Mouse (Mus musculus) granulocyte monocyte progenitor cell, adult 5-6 weeks (primary cell): ENCODE data around the gene Syt11. TPM values are rescaled to one million over a fixed set of nuclear protein-coding genes. Genes with fewer than 3 reads are reported as not detected.
"Not testable (repeated sequence)": the region's sequence is repeated elsewhere in the genome, so short reads cannot be mapped to it uniquely, and the experiment has no call there.

Source experiments
- ATAC-seq: replicated peaks from 2 replicates; pipeline ENCODE4 v1.8.0; 2016; ENCODE audit warnings: mild to moderate bottlenecking, moderate TSS enrichment, inconsistent platforms; ENCODE audit not compliant: poor library complexity, severe bottlenecking
- total RNA-seq, 2 experiments: library from RNA; stranded (forward) in 1 of 2; stranded (reverse) in 1 of 2; fragments of 200-712, 200-1000 nt in 1 of 2; fragments of >200 nt in 1 of 2; fragmentation: Nextera tagmentation in 1 of 2; gene quantifications; 2 replicates each; pipeline ENCODE4 v1.2.3; 2014 to 2017

Gene Syt11
- total RNA-seq, 2 experiments from 2014 or later = 0.19 to 1.1 TPM

GRCm38 (mm10) chr3:88740147-88740546 lies 34.8 kb downstream of the Syt11 start:
- no peak for ATAC-seq

DNA sequence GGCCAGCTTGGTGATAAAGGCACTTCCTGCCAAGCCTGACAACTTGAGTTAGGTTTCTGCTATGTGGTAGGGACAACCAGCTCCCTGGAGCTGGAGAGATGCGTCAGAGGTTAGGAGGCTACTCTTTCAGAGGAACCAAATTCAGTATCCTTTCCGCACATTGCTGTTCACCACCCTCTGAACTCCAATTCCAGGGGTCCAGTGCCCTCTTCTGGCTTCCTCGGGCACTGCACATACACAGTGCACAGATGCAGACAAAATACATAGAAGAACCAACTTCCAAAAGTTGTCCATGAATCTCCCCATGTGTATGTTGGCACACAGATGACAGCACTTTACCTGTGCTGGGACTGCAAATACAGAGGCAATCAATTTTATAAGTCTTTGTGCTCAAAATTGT lies 36.3 kb downstream of the Syt11 start:
- peak; percentile 90 for ATAC-seq

GRCm38 (mm10) chr3:88736556-88736955 lies 38.4 kb downstream of the Syt11 start:
- no peak for ATAC-seq

DNA sequence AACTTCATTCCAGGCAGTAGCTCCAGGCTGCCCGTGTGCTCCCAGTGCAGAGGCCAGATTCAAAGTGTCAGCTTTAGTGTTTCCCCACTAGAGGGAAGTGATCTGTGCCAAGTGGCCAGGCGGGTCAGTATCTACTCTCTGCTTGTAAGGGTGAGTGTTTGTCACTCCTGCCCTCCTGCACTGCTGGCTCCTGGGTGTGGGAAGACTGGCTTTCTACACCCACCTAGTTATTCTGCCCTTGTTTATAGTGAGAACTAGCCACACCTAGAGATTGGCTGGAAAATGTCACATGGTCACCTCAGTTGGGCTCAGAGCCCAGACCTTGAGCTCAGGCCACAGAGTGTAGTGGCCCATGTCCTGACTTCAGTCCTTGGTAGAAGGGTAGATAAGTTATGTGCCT lies 55.9 kb downstream of the Syt11 start:
- ATAC-seq = no peak

GRCm38 (mm10) chr3:88717831-88718230 lies 57.1 kb downstream of the Syt11 start:
- ATAC-seq = peak; percentile 28

DNA sequence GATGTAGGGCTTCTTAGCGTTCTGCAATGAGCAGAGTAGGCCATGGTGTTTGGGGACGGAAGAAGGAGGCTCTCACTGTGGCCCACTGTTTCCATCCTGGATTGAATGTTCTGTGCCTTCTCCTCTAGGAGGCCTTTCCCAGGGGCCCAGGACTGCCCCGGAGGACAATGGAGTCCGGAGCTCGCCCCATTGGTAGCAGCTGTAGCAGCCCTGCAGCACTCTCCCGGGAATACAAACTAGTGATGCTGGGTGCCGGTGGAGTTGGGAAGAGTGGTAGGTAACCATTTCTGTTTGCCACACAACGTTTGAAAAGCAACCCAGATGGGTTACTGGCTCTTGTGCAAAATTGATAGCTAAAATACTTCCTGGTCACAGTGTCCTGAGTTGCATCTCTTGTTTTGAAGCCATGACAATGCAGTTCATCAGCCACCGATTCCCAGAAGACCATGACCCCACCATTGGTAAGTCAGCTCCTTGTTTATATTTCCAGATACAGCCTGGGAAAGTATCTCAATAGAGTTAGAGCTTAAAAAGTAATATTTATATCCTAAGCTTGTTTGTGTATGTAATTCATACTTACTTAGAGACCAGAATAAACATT lies 57.7 kb downstream of the Syt11 start:
- no peak for ATAC-seq

DNA sequence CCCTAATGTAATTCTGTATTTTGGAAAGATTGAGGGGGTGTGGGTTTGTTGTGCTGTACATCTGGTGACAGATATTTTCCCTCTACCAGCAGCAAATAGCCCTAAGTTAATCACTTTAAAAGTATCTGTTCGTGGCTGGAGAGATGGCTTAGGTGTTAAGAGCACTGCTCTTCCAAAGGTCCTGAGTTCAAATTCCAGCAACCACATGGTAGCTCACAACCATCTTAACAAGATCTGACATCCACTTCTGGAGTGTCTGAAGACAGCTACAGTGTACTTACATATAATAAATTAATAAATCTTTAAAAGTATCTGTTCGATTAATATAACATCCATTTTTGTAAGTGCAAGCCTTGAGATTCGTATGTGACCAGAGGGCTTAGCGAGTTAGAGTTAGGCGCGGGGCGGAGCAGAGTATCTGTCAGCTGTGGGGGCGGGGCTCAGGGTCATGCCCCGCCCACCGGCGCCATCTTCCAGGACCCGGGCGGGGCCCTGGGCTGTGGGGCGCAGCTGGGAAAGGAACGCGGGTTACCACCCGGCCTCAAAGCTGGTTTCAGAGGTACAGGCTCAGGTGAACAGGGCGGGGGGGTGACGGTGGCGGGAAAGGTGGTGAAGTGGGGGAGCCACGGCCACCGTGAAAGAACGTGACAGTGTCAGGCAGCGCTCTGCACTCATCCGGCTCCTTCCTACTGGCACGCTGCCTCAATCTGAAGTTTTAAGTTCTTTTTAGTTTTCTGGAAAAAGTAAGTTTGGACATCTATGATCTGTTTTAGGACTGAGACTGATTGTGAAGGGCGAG lies 58.4 kb downstream of the Syt11 start, which contains the start of gene Rit1:
Rit1 (plus strand) TSS at position 440 of the 799 bp plus-strand sequence.
- ATAC-seq = peak; percentile 92

- ATAC-seq = not testable (repeated sequence)
Observed at GRCm38 (mm10) chr3:88715716-88716115, 59.2 kb downstream of the Syt11 start.

DNA sequence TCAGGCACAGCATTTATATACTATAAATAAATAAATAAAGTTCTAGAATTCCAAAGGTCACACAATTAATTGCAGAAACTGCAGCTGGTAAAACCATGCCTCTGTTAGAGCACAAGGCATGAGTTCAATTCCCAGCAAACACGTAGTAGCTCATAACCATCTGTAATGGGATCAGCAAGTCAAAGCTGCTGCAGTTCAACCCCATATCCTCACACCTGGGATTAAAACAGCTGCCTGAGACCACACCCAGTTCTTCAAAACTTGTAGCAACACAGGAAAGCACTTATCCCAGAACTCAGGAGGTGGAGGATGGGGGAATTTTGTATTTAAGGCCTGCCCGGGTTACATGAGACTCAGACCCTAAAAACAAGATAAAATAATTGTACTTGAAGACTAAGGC lies 60.2 kb downstream of the Syt11 start:
- no peak for ATAC-seq

- ATAC-seq = no peak
Observed at GRCm38 (mm10) chr3:88713709-88714108, 61.3 kb downstream of the Syt11 start.

- ATAC-seq = no peak
Observed at GRCm38 (mm10) chr3:88701222-88701621, 73.7 kb downstream of the Syt11 start.

DNA sequence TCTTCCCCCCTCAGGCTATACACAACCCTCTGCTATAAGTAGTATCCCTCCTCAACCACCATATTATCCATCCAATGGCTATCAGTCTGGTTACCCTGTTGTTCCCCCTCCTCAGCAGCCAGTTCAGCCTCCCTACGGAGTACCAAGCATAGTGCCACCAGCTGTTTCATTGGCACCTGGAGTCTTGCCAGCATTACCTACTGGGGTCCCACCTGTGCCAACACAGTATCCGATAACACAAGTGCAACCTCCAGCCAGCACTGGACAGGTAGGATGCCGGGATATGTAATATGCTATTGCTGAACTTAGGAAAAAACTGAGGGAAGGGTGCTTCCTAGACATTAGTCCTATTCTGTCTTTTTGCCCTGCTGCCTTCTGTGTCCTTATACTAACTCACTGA lies 74.7 kb downstream of the Syt11 start:
- ATAC-seq = no peak

DNA sequence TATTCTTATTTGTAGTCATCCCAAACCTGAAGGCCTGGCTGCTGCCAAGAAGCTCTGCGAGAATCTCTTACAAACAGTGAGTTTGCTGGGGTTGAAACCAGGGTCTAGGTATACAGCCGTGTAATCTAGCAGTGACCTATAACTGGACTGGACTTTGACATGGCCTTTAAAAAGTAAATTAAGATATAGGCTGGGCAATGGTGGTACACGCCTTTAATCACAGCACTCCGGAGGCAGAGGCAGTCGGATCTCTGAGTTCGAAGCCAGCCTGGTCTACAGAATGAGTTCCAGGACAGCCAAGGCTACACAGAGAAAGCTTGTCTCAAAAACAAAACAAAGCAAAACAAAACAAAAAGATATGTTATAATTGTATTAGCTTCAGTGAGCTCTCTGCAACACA lies 76.1 kb downstream of the Syt11 start:
- no peak for ATAC-seq

- no peak for ATAC-seq
Observed at GRCm38 (mm10) chr3:88698051-88698450, 76.9 kb downstream of the Syt11 start.

GRCm38 (mm10) chr3:88695545-88695944 lies 79.4 kb downstream of the Syt11 start:
- ATAC-seq = no peak

Other genes with a start within 250 kb of the Syt11 start
- 3.8 and 5.1 TPM in 2 replicates for gene Mex3a, start 242.8 kb downstream of the Syt11 start, total RNA-seq (2014; fragmentation: Nextera tagmentation)
- gene Mex3a, start 242.8 kb downstream of the Syt11 start, total RNA-seq (2017) = 1.7 and 2.5 TPM in 2 replicates
- gene Rab25, start 226.9 kb downstream of the Syt11 start, total RNA-seq (2014; fragmentation: Nextera tagmentation) = 1.0 and 1.2 TPM in 2 replicates
- not detected in 2 replicates for gene Rab25, start 226.9 kb downstream of the Syt11 start, total RNA-seq (2017)
- gene Lamtor2, start 222.1 kb downstream of the Syt11 start, total RNA-seq (2014; fragmentation: Nextera tagmentation) = 60.7 and 74.3 TPM in 2 replicates
- gene Lamtor2, start 222.1 kb downstream of the Syt11 start, total RNA-seq (2017) = 102 and 122 TPM in 2 replicates
- 64.7 and 67.9 TPM in 2 replicates for gene Ubqln4, start 221.4 kb downstream of the Syt11 start, total RNA-seq (2014; fragmentation: Nextera tagmentation)
- 37.9 and 39.6 TPM in 2 replicates for gene Ubqln4, start 221.4 kb downstream of the Syt11 start, total RNA-seq (2017)
- 401 and 434 TPM in 2 replicates for gene Ssr2, start 199.3 kb downstream of the Syt11 start, total RNA-seq (2014; fragmentation: Nextera tagmentation)
- gene Ssr2, start 199.3 kb downstream of the Syt11 start, total RNA-seq (2017) = 225 and 243 TPM in 2 replicates
- gene Arhgef2, start 169.2 kb downstream of the Syt11 start, total RNA-seq (2014; fragmentation: Nextera tagmentation) = 125 and 137 TPM in 2 replicates
- gene Arhgef2, start 169.2 kb downstream of the Syt11 start, total RNA-seq (2017) = 59.1 and 73.5 TPM in 2 replicates
- not detected in 2 replicates for gene Rxfp4, start 122.0 kb downstream of the Syt11 start, total RNA-seq (2014; fragmentation: Nextera tagmentation)
- not detected in 2 replicates for gene Rxfp4, start 122.0 kb downstream of the Syt11 start, total RNA-seq (2017)
- 57.4 and 68.2 TPM in 2 replicates for gene Khdc4, start 89.4 kb downstream of the Syt11 start, total RNA-seq (2014; fragmentation: Nextera tagmentation)
- 35.4 and 49.3 TPM in 2 replicates for gene Khdc4, start 89.4 kb downstream of the Syt11 start, total RNA-seq (2017)
- gene Rit1, start 58.3 kb downstream of the Syt11 start, total RNA-seq (2014; fragmentation: Nextera tagmentation) = 17.5 and 20.5 TPM in 2 replicates
- gene Rit1, start 58.3 kb downstream of the Syt11 start, total RNA-seq (2017) = 20.0 and 26.5 TPM in 2 replicates
- 34.9 and 45.3 TPM in 2 replicates for gene Gon4l, start 60.1 kb upstream of the Syt11 start, total RNA-seq (2014; fragmentation: Nextera tagmentation)
- gene Gon4l, start 60.1 kb upstream of the Syt11 start, total RNA-seq (2017) = 22.8 and 29.2 TPM in 2 replicates
- gene Msto1, start 138.8 kb upstream of the Syt11 start, total RNA-seq (2014; fragmentation: Nextera tagmentation) = 19.9 and 25.5 TPM in 2 replicates
- 27.6 and 29.4 TPM in 2 replicates for gene Msto1, start 138.8 kb upstream of the Syt11 start, total RNA-seq (2017)
- gene Ash1l, start 175.5 kb upstream of the Syt11 start, total RNA-seq (2014; fragmentation: Nextera tagmentation) = 37.7 and 41.5 TPM in 2 replicates
- 17.0 and 23.5 TPM in 2 replicates for gene Ash1l, start 175.5 kb upstream of the Syt11 start, total RNA-seq (2017)
- 86.8 and 108 TPM in 2 replicates for gene Dap3, start 176.0 kb upstream of the Syt11 start, total RNA-seq (2014; fragmentation: Nextera tagmentation)
- 83.9 and 89.5 TPM in 2 replicates for gene Dap3, start 176.0 kb upstream of the Syt11 start, total RNA-seq (2017)